Mouse (Mus musculus): ENCODE results near the gene Tgm3. TPM values are rescaled to one million over a fixed set of nuclear protein-coding genes. Genes with fewer than 3 reads are reported as not detected.

Gene Tgm3
- total and polyA plus RNA-seq, 2 experiments = 0.17 TPM; not detected in 1

DNA sequence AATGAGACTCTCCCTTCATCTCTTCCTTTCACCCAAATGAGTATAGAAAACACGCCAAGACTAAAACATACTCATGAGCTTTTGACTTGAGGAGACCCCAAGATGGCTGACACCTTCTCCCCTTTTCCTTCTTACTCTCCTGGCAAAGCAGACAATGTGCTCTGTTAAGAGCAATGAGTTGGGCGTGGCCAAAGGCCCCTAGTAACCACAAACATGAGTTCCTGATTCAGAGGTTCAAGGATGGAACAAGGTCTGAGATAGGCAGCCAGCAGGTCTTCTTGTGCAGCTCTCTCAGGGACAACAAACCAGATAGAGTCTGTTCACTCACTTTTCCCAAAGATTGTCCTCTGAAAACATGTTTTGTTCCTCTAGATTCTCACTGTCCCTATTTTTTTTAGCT lies 5.9 kb downstream of the Tgm3 start:
- Histone ChIP-seq H3K4me3 (ENCODE audit: insufficient read depth, low read depth, low read length) (no peak overlapping the region), H3K27ac (replicated peaks; ENCODE audit: insufficient read depth, low read depth, low read length) (no peak overlapping the region), H3K4me1 (ENCODE audit: control insufficient read depth, insufficient read depth, low read length) (no peaks in the 10 kb centered on the region), H3K27me3 (ENCODE audit: control insufficient read depth, insufficient read depth, low read length) (no peaks in the 10 kb centered on the region), H3K9ac (ENCODE audit: low read depth, low read length) (no peak overlapping the region), H3K79me2 (ENCODE audit: control insufficient read depth, insufficient read depth, low read length) (no peaks in the 10 kb centered on the region), H3K36me3 (ENCODE audit: control insufficient read depth, insufficient read depth, low read length) (no peaks in the 10 kb centered on the region)
- TF ChIP-seq CTCF (IDR thresholded peaks at IDR 0.05; ENCODE audit: low read depth, low read length) (no peak), POLR2A (IDR thresholded peaks at IDR 0.05; ENCODE audit: extremely low read depth, insufficient read depth, low read length) (no peak)
- DNase-seq (ENCODE audit: extremely low read depth, low read depth, low spot score) = no peak
- WGBS = 96% methylated on average over 2 of the region's 2 CpGs

GRCm38 (mm10) chr2:130027890-130028289 lies 15.7 kb downstream of the Tgm3 start:
- Histone ChIP-seq H3K4me3 (ENCODE audit: insufficient read depth, low read depth, low read length) (no peak overlapping the region), H3K36me3 (ENCODE audit: control insufficient read depth, insufficient read depth, low read length) (no peaks in the 10 kb centered on the region), H3K9ac (ENCODE audit: low read depth, low read length) (no peak overlapping the region), H3K79me2 (ENCODE audit: control insufficient read depth, insufficient read depth, low read length) (no peaks in the 10 kb centered on the region), H3K4me1 (ENCODE audit: control insufficient read depth, insufficient read depth, low read length) (no peaks in the 10 kb centered on the region), H3K27ac (replicated peaks; ENCODE audit: insufficient read depth, low read depth, low read length) (no peak overlapping the region), H3K27me3 (ENCODE audit: control insufficient read depth, insufficient read depth, low read length) (no peaks in the 10 kb centered on the region)
- 73% methylated on average over 4 of the region's 4 CpGs for WGBS
- no peak for DNase-seq (ENCODE audit: extremely low read depth, low read depth, low spot score)
- TF ChIP-seq POLR2A (IDR thresholded peaks at IDR 0.05; ENCODE audit: extremely low read depth, insufficient read depth, low read length) = no peak
- TF ChIP-seq CTCF (IDR thresholded peaks at IDR 0.05; ENCODE audit: low read depth, low read length) = no peak

- TF ChIP-seq POLR2A (IDR thresholded peaks at IDR 0.05; ENCODE audit: extremely low read depth, insufficient read depth, low read length) (no peak), CTCF (IDR thresholded peaks at IDR 0.05; ENCODE audit: low read depth, low read length) (no peak)
- Histone ChIP-seq H3K27me3 (ENCODE audit: control insufficient read depth, insufficient read depth, low read length) (no peaks in the 10 kb centered on the region), H3K36me3 (ENCODE audit: control insufficient read depth, insufficient read depth, low read length) (no peaks in the 10 kb centered on the region), H3K27ac (replicated peaks; ENCODE audit: insufficient read depth, low read depth, low read length) (no peak overlapping the region), H3K9ac (ENCODE audit: low read depth, low read length) (no peak overlapping the region), H3K4me1 (ENCODE audit: control insufficient read depth, insufficient read depth, low read length) (no peaks in the 10 kb centered on the region), H3K4me3 (ENCODE audit: insufficient read depth, low read depth, low read length) (no peak overlapping the region), H3K79me2 (ENCODE audit: control insufficient read depth, insufficient read depth, low read length) (no peaks in the 10 kb centered on the region)
- WGBS = 82% methylated on average over 11 of the region's 11 CpGs
- no peak for DNase-seq (ENCODE audit: extremely low read depth, low read depth, low spot score)
These were observed 17.7 kb downstream of the Tgm3 start for GRCm38 (mm10) chr2:130029826-130030225.

GRCm38 (mm10) chr2:130032661-130033060 lies 20.5 kb downstream of the Tgm3 start:
- Histone ChIP-seq H3K36me3 (ENCODE audit: control insufficient read depth, insufficient read depth, low read length) (no peaks in the 10 kb centered on the region), H3K9ac (ENCODE audit: low read depth, low read length) (no peak overlapping the region), H3K79me2 (ENCODE audit: control insufficient read depth, insufficient read depth, low read length) (no peaks in the 10 kb centered on the region), H3K27me3 (ENCODE audit: control insufficient read depth, insufficient read depth, low read length) (no peaks in the 10 kb centered on the region), H3K27ac (replicated peaks; ENCODE audit: insufficient read depth, low read depth, low read length) (no peak overlapping the region), H3K4me1 (ENCODE audit: control insufficient read depth, insufficient read depth, low read length) (no peaks in the 10 kb centered on the region), H3K4me3 (ENCODE audit: insufficient read depth, low read depth, low read length) (no peak overlapping the region)
- 47% methylated on average over 3 of the region's 3 CpGs for WGBS
- TF ChIP-seq POLR2A (IDR thresholded peaks at IDR 0.05; ENCODE audit: extremely low read depth, insufficient read depth, low read length) (no peak), CTCF (IDR thresholded peaks at IDR 0.05; ENCODE audit: low read depth, low read length) (no peak)
- no peak for DNase-seq (ENCODE audit: extremely low read depth, low read depth, low spot score)

DNA sequence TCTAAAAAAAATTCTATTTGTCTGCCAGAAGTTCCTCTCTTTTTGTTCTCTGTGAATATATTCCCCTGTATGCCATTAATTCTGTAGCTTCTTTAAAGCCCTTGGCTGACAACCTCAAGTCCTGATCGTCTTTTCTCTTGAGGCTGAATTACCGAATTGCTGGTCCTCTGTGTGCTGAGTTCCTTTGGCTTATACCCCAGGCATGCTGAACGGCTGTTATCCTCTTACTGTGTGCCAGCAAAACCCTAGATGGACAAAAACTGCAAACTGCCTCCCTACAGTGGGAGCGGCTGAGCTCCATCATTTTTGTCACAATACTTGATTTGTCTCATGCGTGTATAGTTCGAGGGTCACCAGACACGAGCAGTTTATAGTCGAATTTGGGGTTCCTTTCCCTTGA lies 24.7 kb downstream of the Tgm3 start:
- WGBS = 79% methylated on average over 8 of the region's 8 CpGs

GRCm38 (mm10) chr2:130038971-130039370 lies 26.8 kb downstream of the Tgm3 start:
- WGBS = 85% methylated on average over 3 of the region's 3 CpGs
- TF ChIP-seq POLR2A (IDR thresholded peaks at IDR 0.05; ENCODE audit: extremely low read depth, insufficient read depth, low read length) (no peak), CTCF (IDR thresholded peaks at IDR 0.05; ENCODE audit: low read depth, low read length) (no peak)

More for the DNA sequence above, 24.7 kb downstream of the Tgm3 start:
- no peak for DNase-seq (ENCODE audit: extremely low read depth, low read depth, low spot score)
- no peaks in the 10 kb centered on the region for H3K4me1 ChIP-seq (ENCODE audit: control insufficient read depth, insufficient read depth, low read length)
- H3K79me2 ChIP-seq (ENCODE audit: control insufficient read depth, insufficient read depth, low read length) = no peaks in the 10 kb centered on the region
- H3K4me3 ChIP-seq (ENCODE audit: insufficient read depth, low read depth, low read length) = no peak overlapping the region
- no peaks in the 10 kb centered on the region for H3K36me3 ChIP-seq (ENCODE audit: control insufficient read depth, insufficient read depth, low read length)
- no peak overlapping the region for H3K9ac ChIP-seq (ENCODE audit: low read depth, low read length)
- H3K27ac ChIP-seq (replicated peaks; ENCODE audit: insufficient read depth, low read depth, low read length) = no peak overlapping the region
- TF ChIP-seq CTCF (IDR thresholded peaks at IDR 0.05; ENCODE audit: low read depth, low read length) (no peak), POLR2A (IDR thresholded peaks at IDR 0.05; ENCODE audit: extremely low read depth, insufficient read depth, low read length) (no peak)
- no peaks in the 10 kb centered on the region for H3K27me3 ChIP-seq (ENCODE audit: control insufficient read depth, insufficient read depth, low read length)

More at GRCm38 (mm10) chr2:130038971-130039370, 26.8 kb downstream of the Tgm3 start:
- Histone ChIP-seq H3K9ac (ENCODE audit: low read depth, low read length) (no peak overlapping the region), H3K4me1 (ENCODE audit: control insufficient read depth, insufficient read depth, low read length) (no peaks in the 10 kb centered on the region), H3K4me3 (ENCODE audit: insufficient read depth, low read depth, low read length) (no peak overlapping the region), H3K27ac (replicated peaks; ENCODE audit: insufficient read depth, low read depth, low read length) (no peak overlapping the region), H3K27me3 (ENCODE audit: control insufficient read depth, insufficient read depth, low read length) (no peaks in the 10 kb centered on the region), H3K36me3 (ENCODE audit: control insufficient read depth, insufficient read depth, low read length) (no peaks in the 10 kb centered on the region), H3K79me2 (ENCODE audit: control insufficient read depth, insufficient read depth, low read length) (no peaks in the 10 kb centered on the region)
- DNase-seq (ENCODE audit: extremely low read depth, low read depth, low spot score) = no peak

Data from liver, adult 2 months (tissue).